Mouse (Mus musculus) cerebellum, postnatal 10 days (tissue): ENCODE measurements around the gene Ano1.
A peak's percentile ranks its signal among the peaks of the same experiment; 100 is the strongest.

Source experiments
- DNase-seq, 2 experiments: peaks; one replicate each; pipeline ENCODE4 v3.0.0; 2021; ENCODE audit warnings: mixed read lengths in 2 of 2

Ano1 gene

GRCm38 (mm10) chr7:144696764-144697704 is 54.7 kb downstream of the Ano1 start:
- DNase-seq: peak; percentile 33 to 43

GRCm38 (mm10) chr7:144689855-144690254 is 61.9 kb downstream of the Ano1 start:
- DNase-seq: no peak

- peak; percentile 43 to 44 for DNase-seq
Observed at GRCm38 (mm10) chr7:144689136-144689535, 62.6 kb downstream of the Ano1 start.

GRCm38 (mm10) chr7:144687663-144688381 is 64.0 kb downstream of the Ano1 start:
- DNase-seq: no peak

- peak in 1 of 2 experiments; percentile 11 for DNase-seq
Observed at GRCm38 (mm10) chr7:144684947-144685346, 66.8 kb downstream of the Ano1 start.

GRCm38 (mm10) chr7:144684467-144684866 is 67.3 kb downstream of the Ano1 start:
- peak; percentile 68 to 73 for DNase-seq

- no peak for DNase-seq
Observed at GRCm38 (mm10) chr7:144680096-144680495, 71.7 kb downstream of the Ano1 start.

- DNase-seq: peak; percentile 31 to 35
Observed at GRCm38 (mm10) chr7:144678241-144679030, 73.3 kb downstream of the Ano1 start.

GRCm38 (mm10) chr7:144677341-144678086 is 74.3 kb downstream of the Ano1 start:
- peak; percentile 34 to 36 for DNase-seq

- no peak for DNase-seq
Observed at GRCm38 (mm10) chr7:144675632-144676031, 76.1 kb downstream of the Ano1 start.

GRCm38 (mm10) chr7:144669895-144670294 is 81.9 kb downstream of the Ano1 start:
- DNase-seq: no peak

GRCm38 (mm10) chr7:144668603-144669278 is 83.0 kb downstream of the Ano1 start:
- DNase-seq: no peak

GRCm38 (mm10) chr7:144667091-144667490 is 84.7 kb downstream of the Ano1 start:
- DNase-seq: no peak

GRCm38 (mm10) chr7:144665585-144665984 is 86.2 kb downstream of the Ano1 start:
- no peak for DNase-seq

GRCm38 (mm10) chr7:144663566-144663965 is 88.2 kb downstream of the Ano1 start:
- no peak for DNase-seq

- no peak for DNase-seq
Observed at GRCm38 (mm10) chr7:144656261-144656967, 95.4 kb downstream of the Ano1 start.

- peak; percentile 70 to 79 for DNase-seq
Observed at GRCm38 (mm10) chr7:144653681-144654425, 97.9 kb downstream of the Ano1 start.

GRCm38 (mm10) chr7:144647547-144647946 is 104.2 kb downstream of the Ano1 start:
- peak; percentile 58 to 78 for DNase-seq

- peak in 1 of 2 experiments; percentile 22 for DNase-seq
Observed at GRCm38 (mm10) chr7:144640817-144641216, 111.0 kb downstream of the Ano1 start.

- DNase-seq: no peak
Observed at GRCm38 (mm10) chr7:144636000-144636399, 115.8 kb downstream of the Ano1 start.
